Mouse (Mus musculus) midbrain, embryonic 13.5 days (tissue): ENCODE data around the gene Pafah2. TPM values are rescaled to one million over a fixed set of nuclear protein-coding genes. Genes with fewer than 3 reads are reported as not detected.

Source experiments
- ATAC-seq: fragments of 200-750 bp; cut with Nextera tagmentation; 2 replicates; pipeline ENCODE4 v1.8.0; 2017; ENCODE audit warnings: mild to moderate bottlenecking, moderate TSS enrichment, moderate library complexity
- H3K27ac ChIP-seq: fragments of 300-500 bp; sonication (generic); 2 replicates; pipeline ENCODE4 v1.5.1; 2015; ENCODE audit warnings: inconsistent platforms, mild to moderate bottlenecking, moderate library complexity
- H3K27me3 ChIP-seq: fragments of 300-500 bp; sonication (generic); 2 replicates; pipeline ENCODE4 v1.6.1; 2015; ENCODE audit warnings: mild to moderate bottlenecking, inconsistent platforms
- H3K36me3 ChIP-seq: fragments of 300-500 bp; sonication (generic); 2 replicates; pipeline ENCODE4 v1.6.1; 2015; ENCODE audit warnings: mild to moderate bottlenecking, inconsistent platforms
- H3K4me1 ChIP-seq: fragments of 300-500 bp; sonication (generic); replicated peaks from 2 replicates; pipeline ENCODE4 v1.6.1; 2015; ENCODE audit warnings: inconsistent platforms
- H3K4me2 ChIP-seq: fragments of 300-500 bp; sonication (generic); replicated peaks from 2 replicates; pipeline ENCODE4 v1.6.1; 2015; ENCODE audit warnings: moderate library complexity, mild to moderate bottlenecking, inconsistent platforms
- H3K4me3 ChIP-seq: fragments of 300-500 bp; sonication (generic); replicated peaks from 2 replicates; pipeline ENCODE4 v1.5.1; 2015; ENCODE audit warnings: mild to moderate bottlenecking, inconsistent platforms
- H3K9ac ChIP-seq: fragments of 300-500 bp; sonication (generic); replicated peaks from 2 replicates; pipeline ENCODE4 v1.6.1; 2015; ENCODE audit warnings: mild to moderate bottlenecking, inconsistent platforms
- H3K9me3 ChIP-seq: fragments of 300-500 bp; sonication (generic); 2 replicates; pipeline ENCODE4 v1.6.1; 2016; ENCODE audit warnings: mild to moderate bottlenecking, inconsistent platforms
- WGBS: fragments of 180-500 bp; shearing (Covaris S2); methylation state at CpG from one replicate; pipeline ENCODE4 v1.1.7; 2015; 5-methylcytosine and 5-hydroxymethylcytosine counted together
- polyA plus RNA-seq: library from polyadenylated mRNA; unstranded; fragments of >200 nt; fragmentation: Nextera tagmentation; extraction: Ambion mirVana; gene quantifications from 2 replicates; pipeline ENCODE4 v1.2.1, GENCODE M21; 2015

The Pafah2 gene
- polyA plus RNA-seq, 1 experiment from 2014 or later, result 6.4 TPM

DNA sequence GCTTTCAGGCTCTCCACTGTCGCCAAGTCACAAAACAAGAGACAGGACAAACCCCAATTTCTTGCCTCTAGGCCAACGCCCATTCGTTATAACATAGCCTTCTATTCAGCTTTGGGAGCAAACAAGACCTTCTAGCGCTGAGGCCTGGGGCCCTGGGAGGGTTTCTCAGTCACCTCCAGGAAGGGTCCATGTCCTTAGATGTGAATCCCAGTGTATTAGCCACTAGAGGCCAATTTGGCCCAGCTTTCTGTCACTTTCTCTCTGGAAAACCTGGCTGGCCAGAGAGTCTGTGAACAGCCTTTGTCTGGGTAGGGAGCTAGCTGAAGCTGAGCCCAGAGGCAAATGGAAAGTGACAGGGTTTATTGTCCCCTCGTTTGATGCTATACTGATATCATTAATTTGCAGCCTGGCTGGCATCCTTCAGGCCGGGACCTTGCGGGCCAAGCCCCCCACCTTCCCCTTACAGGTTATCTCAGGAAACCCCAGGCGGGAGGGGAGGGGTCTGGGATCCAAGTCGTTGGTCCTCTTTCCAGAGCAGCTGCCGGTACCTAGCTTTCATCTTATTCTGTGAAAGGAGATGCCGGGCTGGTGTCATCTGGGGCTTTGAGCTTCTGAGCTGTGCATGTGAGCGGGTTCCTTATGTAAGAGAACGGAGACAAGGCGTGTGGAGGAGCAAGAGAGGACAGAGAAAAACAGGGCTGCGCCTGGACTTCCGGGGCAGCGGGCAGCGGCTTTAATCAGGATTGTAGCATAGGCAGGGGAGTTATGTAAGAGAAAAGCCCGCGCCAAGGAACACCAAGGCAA is 54.5 kb downstream of the Pafah2 start:
- H3K9me3 ChIP-seq, result no peaks in the 10 kb centered on the region
- no peaks in the 10 kb centered on the region for H3K36me3 ChIP-seq
- peaks cover 6% of the 10 kb centered on the region; the same call in 1 of the 2 replicates for H3K27me3 ChIP-seq
- H3K27ac ChIP-seq, result peak overlapping the region; percentile 98
- peaks cover 60% of the 10 kb centered on the region for H3K4me1 ChIP-seq
- H3K4me2 ChIP-seq, result peak overlapping the region; percentile 29
- peak overlapping the region; percentile 46 for H3K9ac ChIP-seq
- 11% methylated on average over 20 of the region's 20 CpGs for WGBS
- peak; percentile 60 for ATAC-seq
- no peak overlapping the region for H3K4me3 ChIP-seq

- H3K9ac ChIP-seq, result no peak overlapping the region
- H3K27ac ChIP-seq, result peak overlapping the region; percentile 98
- WGBS, result 58% methylated on average over 9 of the region's 9 CpGs
- H3K4me1 ChIP-seq, result peaks cover 52% of the 10 kb centered on the region
- no peak for ATAC-seq
- peaks cover 6% of the 10 kb centered on the region; the same call in 1 of the 2 replicates for H3K27me3 ChIP-seq
- no peaks in the 10 kb centered on the region for H3K36me3 ChIP-seq
- H3K9me3 ChIP-seq, result no peaks in the 10 kb centered on the region
- H3K4me3 ChIP-seq, result no peak overlapping the region
- H3K4me2 ChIP-seq, result no peak overlapping the region
Measured at GRCm38 (mm10) chr4:134451484-134451883, 55.4 kb downstream of the Pafah2 start.

DNA sequence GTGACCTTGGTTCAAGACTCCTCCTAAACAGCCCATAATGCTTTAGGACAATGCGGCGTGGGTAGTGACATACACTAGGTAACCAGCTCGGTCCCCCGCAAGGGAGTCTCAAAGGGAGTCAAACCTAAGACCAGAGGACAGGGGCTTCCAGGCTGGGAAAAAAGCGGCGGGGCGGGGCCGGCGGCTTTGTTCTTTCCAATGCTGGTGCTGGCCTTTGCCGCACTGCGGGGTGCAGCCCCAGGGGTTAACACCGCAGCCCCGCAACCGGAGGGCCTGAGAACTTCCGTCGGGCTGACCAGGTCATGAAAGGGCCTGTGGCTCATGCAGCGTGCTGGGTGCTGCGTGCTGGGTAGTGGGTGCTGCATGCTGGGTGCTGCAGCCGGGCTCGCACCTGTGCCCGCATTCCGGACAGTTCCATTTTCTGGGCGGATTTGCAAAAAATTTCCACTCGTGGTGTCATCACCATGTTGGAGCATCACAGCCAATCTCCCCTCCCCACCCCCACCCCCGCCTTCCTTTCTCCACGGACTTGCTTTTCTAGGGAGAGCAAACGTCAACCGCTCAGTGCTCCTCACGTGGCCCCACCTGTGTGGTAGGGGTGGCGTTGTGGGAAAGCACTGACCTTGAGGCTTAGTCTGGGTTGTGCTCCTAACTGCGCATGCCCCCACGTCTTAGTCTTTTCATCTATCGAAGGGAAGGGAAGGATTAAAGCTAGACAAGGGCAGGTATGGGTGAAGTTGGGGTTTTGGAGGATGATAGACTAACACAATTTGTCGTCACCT is 57.7 kb downstream of the Pafah2 start:
- H3K9me3 ChIP-seq, result no peaks in the 10 kb centered on the region
- no peak overlapping the region; the same call in 1 of the 2 replicates for H3K9ac ChIP-seq
- H3K36me3 ChIP-seq, result no peaks in the 10 kb centered on the region
- ATAC-seq, result no peak
- H3K4me3 ChIP-seq, result no peak overlapping the region
- H3K4me2 ChIP-seq, result peak overlapping the region; percentile 3; the same call in 1 of the 2 replicates
- 24% methylated on average over 34 of the region's 34 CpGs for WGBS
- peaks cover 39% of the 10 kb centered on the region for H3K4me1 ChIP-seq
- H3K27me3 ChIP-seq, result peaks cover 6% of the 10 kb centered on the region; the same call in 1 of the 2 replicates
- no peak overlapping the region for H3K27ac ChIP-seq

GRCm38 (mm10) chr4:134455310-134455709 is 59.2 kb downstream of the Pafah2 start:
- 54% methylated on average over 6 of the region's 6 CpGs for whole genome bisulfite sequencing
- no peak for ATAC-seq
- peaks cover 24% of the 10 kb centered on the region for H3K4me1 ChIP-seq
- H3K9ac ChIP-seq, result no peak overlapping the region
- no peaks in the 10 kb centered on the region for H3K36me3 ChIP-seq
- peaks cover 6% of the 10 kb centered on the region; the same call in 1 of the 2 replicates for H3K27me3 ChIP-seq
- H3K9me3 ChIP-seq, result no peaks in the 10 kb centered on the region
- no peak overlapping the region for H3K4me2 ChIP-seq
- no peak overlapping the region for H3K27ac ChIP-seq
- H3K4me3 ChIP-seq, result no peak overlapping the region

GRCm38 (mm10) chr4:134457130-134457825 is 61.2 kb downstream of the Pafah2 start:
- WGBS, result 59% methylated on average over 7 of the region's 7 CpGs
- H3K36me3 ChIP-seq, result no peaks in the 10 kb centered on the region
- ATAC-seq, result no peak

GRCm38 (mm10) chr4:134458856-134459255 is 62.7 kb downstream of the Pafah2 start:
- Histone ChIP-seq H3K27ac (no peak overlapping the region), H3K9me3 (no peaks in the 10 kb centered on the region), H3K4me2 (no peak overlapping the region), H3K4me3 (no peak overlapping the region), H3K36me3 (no peaks in the 10 kb centered on the region), H3K4me1 (peaks cover 5% of the 10 kb centered on the region), H3K9ac (no peak overlapping the region), H3K27me3 (peaks cover 4% of the 10 kb centered on the region; the same call in 1 of the 2 replicates)
- no peak for ATAC-seq
- WGBS, result 84% methylated on average over 5 of the region's 5 CpGs

More at GRCm38 (mm10) chr4:134457130-134457825, 61.2 kb downstream of the Pafah2 start:
- no peaks in the 10 kb centered on the region for H3K9me3 ChIP-seq
- peaks cover 10% of the 10 kb centered on the region for H3K4me1 ChIP-seq
- H3K4me3 ChIP-seq, result no peak overlapping the region
- H3K27ac ChIP-seq, result no peak overlapping the region
- H3K4me2 ChIP-seq, result no peak overlapping the region
- peaks cover 6% of the 10 kb centered on the region; the same call in 1 of the 2 replicates for H3K27me3 ChIP-seq
- no peak overlapping the region for H3K9ac ChIP-seq

- H3K9me3 ChIP-seq, result no peaks in the 10 kb centered on the region
- H3K4me2 ChIP-seq, result no peak overlapping the region
- H3K4me3 ChIP-seq, result no peak overlapping the region
- WGBS, result 88% methylated on average over 10 of the region's 10 CpGs
- peaks cover 10% of the 10 kb centered on the region for H3K4me1 ChIP-seq
- no peak overlapping the region for H3K27ac ChIP-seq
- no peak for ATAC-seq
- no peaks in the 10 kb centered on the region for H3K27me3 ChIP-seq
- no peaks in the 10 kb centered on the region for H3K36me3 ChIP-seq
- H3K9ac ChIP-seq, result no peak overlapping the region
Measured at GRCm38 (mm10) chr4:134460277-134460676, 64.2 kb downstream of the Pafah2 start.

DNA sequence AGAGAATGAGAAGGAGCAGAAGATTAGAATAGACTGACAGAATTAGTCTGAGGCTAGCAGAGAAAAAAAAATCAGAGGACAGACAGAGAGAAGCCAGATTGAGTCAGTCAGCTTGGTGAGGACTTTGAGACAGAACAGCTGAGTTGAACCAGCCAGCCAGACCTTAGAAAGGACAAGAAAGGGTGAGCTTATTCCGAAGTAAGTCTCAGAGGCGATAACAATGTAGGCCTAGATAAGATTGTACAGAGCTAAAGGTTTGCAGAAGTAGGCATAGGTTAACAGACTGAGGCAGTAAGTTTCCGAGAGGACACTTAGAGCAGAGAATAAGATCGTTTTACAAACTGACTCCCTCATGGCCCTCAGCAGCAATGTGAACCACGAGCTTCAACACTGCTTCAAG is 65.1 kb downstream of the Pafah2 start:
- Histone ChIP-seq H3K9me3 (no peaks in the 10 kb centered on the region), H3K4me3 (no peak overlapping the region), H3K36me3 (no peaks in the 10 kb centered on the region), H3K4me1 (peaks cover 20% of the 10 kb centered on the region), H3K9ac (no peak overlapping the region), H3K4me2 (no peak overlapping the region), H3K27me3 (no peaks in the 10 kb centered on the region), H3K27ac (no peak overlapping the region)
- no peak for ATAC-seq
- 89% methylated on average over 5 of the region's 5 CpGs for WGBS

DNA sequence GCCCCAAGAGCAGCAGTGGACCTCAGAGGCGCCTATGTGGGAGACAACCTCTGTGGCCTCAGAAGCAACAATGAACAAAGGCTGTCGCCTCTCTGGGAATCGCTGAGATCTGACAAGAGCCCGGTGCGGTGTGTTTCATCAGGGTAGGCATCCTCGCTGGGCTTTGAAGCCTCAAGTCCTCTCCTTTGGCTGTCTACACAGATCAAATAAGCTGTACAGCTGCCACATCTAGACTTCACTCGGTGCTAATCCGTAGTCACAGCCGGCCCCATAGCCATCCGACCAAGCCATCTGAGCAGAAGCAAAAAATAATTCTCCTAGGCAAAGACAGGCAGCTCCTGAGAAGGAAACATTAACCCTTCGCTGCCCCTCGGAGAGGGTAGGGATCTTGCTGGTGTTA is 69.7 kb downstream of the Pafah2 start:
- Histone ChIP-seq H3K36me3 (peaks cover 2% of the 10 kb centered on the region), H3K9ac (peak overlapping the region; percentile 52), H3K9me3 (no peaks in the 10 kb centered on the region), H3K4me1 (peaks cover 35% of the 10 kb centered on the region), H3K4me2 (peak overlapping the region; percentile 85), H3K4me3 (peak overlapping the region; percentile 16), H3K27me3 (no peaks in the 10 kb centered on the region), H3K27ac (peak overlapping the region; percentile 99)
- ATAC-seq, result no peak
- 20% methylated on average over 12 of the region's 12 CpGs for WGBS

DNA sequence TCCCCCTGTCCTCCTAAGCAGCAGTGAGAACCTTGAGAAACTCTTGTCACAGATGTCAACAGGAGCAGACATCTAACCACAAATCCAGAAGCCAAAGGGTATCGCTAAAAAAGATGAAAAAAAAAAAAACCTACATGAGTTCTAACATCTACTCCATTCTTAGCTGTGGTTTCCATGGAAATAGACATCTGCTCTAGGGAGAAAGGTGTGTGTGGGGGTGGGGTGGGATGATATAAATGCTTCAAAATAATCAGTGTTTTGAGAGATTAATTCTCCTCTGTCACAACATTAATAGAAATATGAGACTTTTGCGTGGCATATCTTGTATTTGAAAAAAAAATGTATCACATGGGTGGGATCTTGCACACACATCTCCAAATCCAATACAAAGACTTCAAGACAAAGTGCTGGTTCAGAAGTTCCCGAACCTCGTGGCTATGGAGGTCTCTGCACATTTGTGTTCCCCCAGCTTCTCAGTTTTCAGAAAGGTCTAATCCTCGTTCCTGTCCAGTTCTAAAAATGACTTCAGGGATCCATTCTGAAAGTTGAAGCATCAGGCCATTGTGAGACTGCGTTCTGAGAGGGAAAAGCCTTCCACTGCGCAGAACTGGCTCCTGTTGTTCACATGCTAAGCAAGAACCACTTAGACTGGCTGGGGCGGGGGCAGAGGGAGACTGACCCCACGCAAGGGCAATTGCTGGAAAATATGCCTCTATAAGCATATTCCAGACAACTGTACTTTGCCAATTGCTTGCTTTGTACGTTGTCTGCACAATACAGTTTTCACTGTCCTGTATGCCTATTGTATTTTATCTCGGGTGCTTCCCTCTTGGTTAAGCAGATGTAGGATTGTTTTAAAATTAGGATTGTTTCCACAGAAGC is 70.5 kb downstream of the Pafah2 start:
- Histone ChIP-seq H3K9ac (peak overlapping the region; percentile 93), H3K27ac (peak overlapping the region; percentile 99), H3K4me3 (peak overlapping the region; percentile 63), H3K9me3 (no peaks in the 10 kb centered on the region), H3K27me3 (no peaks in the 10 kb centered on the region), H3K4me2 (peak overlapping the region; percentile 85), H3K4me1 (peaks cover 43% of the 10 kb centered on the region), H3K36me3 (peaks cover 9% of the 10 kb centered on the region)
- ATAC-seq, result no peak
- 45% methylated on average over 11 of the region's 11 CpGs for WGBS
